Mouse (Mus musculus) layer of hippocampus, adult 11-12 months (tissue): ENCODE measurements around the gene Rrp12.

ENCODE experiments used
- DNase-seq: peaks from one replicate; pipeline ENCODE4 v3.0.0; 2022; ENCODE audit warnings: low spot score

Gene Rrp12

DNA sequence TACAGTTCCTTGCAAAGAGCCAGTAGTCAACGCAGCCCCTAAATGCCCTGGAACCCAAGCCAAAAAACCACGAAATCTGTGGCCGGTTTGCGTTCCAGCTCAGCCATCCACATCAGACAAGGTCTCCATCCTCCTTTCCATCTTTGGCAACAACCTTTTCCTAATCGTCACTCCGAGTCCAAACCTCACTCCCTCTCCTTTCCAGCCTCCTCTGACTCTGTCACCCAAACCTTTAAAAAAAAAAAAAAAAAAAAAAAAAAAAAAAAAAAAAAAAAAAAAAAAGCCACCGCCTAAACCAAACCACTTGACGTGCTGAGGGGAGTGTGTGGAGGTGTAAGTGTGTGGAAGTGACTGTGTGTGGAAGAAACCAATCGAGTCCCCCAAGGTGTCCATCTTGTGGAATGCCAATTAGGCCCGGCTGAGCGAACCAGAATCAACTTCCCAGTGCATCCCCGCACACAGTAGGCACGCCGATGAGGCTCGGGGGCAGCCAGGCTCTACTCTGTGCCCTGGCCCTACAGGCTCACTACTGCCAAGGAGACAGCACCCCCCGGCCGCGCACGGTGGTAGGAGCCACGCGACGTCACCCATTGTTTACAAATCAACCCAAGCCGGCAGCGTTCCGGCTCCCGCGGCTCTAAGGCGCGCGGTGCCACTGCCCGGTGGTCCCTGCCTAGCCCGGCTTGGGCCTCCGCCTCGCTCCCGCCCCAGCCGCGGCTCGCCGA lies 66.4 kb downstream of the Rrp12 start, which contains the start of gene Frat1:
Gene Frat1, plus strand, starts transcription at position 590 of the 725 bp plus-strand sequence.
- peak; percentile 93 for DNase-seq

DNA sequence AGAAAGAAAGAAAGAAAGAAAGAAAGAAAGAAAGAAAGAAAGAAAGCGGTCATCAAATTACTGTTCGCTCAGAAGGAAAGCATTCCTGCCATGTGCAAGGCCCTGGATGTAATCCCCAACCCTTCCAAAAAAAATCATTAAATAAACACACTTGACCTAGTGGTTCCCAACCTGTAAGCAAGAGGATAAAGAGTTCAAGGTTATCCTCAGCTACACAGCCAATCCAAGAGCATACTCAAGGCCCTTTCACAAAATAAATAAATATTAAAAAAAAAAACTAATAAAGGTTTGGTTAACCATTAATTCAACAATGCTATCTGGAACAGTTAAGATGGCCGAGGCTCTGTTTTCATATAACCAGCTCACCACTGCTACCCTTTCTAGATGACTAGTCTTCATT lies 67.0 kb downstream of the Rrp12 start:
- DNase-seq, result no peak

DNA sequence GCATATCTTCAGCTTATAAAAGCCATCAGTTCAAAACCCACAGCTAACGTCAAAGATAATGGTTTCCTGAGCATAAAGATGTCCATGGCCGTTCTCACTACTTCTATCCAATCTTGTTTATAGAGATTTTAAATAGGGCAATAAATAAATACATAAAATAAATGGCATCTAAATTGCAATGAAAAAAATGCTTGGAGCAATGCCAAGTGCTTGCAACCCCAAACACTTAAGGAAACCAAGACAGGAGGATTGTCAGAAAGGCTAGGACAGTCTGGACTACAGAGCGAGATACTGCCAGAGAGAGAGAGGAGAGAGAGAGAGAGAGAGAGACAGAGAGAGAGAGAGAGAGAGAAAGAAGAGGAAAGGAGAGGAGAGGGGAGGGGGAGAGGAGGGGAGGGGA lies 69.4 kb downstream of the Rrp12 start:
- DNase-seq, result no peak

DNA sequence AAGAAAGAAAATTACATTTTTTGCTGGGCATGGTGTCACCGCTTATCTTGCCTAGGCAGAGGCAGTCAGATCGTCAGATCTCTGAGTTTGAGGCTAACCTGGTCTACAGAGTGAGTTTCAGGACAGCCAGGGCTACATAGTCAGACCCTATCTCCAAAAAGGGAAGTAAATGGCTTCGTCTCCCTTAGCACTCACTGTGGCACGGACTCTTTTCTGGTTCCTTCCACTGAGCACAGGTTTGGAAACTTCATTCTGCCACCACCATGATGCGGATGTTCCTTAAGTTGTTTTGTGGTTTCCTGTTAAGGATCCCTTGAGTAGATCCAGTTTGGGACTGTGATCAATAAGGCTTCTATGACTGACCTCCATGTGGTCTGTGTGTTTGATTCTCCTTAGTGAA lies 71.0 kb downstream of the Rrp12 start:
- DNase-seq, result no peak

DNA sequence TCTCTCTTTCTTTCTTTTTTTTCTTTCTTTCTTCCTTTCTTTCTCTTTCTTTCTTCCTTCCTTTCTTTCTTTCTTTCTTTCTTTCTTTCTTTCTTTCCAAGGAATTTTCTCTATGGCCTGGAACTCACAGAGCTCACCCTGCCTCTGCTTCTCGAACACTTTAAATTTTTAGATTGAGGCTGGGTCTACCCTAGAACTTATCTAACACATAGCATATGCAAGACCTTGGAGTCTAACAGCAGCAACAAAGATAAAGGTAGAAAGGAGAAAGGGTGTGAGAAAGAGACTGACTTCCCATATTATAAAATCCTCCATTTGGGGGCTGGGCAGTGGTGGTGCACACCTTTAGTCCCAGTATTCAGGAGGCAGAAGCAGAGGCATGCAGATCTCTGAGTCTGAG lies 73.4 kb downstream of the Rrp12 start:
- DNase-seq, result no peak

DNA sequence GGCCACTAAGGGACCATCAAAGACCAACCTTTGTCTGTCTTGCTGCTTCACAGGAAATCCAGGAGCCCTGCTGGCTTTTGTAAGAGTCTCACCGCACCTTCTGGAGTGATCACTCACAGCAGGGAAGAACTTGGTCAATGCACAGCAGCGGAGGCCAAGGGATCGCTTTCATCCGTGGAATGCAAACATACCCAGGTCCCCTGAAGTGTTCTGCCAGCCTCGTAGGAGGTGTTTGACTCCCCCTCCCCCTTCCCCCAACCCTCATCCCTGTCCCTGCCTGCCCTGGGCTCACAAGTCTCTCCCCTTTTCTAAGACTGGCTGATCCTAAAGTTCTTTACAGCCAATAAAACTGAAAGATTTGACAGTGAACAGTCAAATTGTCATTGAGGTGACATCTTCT lies 74.5 kb downstream of the Rrp12 start:
- DNase-seq, result no peak

DNA sequence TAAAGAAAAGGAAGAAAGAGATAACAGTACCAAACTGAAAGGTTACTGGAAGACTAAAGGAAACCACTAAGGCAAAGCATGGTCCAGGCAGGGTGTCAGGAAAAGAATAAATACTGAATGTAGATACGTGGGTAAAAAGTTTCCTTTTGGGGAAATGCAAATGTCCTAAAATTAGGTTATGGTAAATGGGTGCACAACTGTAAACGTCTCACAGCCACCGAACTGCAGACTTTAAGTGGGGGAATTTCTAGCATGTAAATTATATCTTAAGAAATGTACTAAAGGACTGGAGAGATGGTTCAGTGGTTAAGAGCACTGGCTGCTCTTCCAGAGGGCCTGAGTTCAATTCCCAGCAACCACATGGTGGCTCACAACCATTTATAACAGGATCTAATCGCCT lies 77.2 kb downstream of the Rrp12 start:
- no peak for DNase-seq

DNA sequence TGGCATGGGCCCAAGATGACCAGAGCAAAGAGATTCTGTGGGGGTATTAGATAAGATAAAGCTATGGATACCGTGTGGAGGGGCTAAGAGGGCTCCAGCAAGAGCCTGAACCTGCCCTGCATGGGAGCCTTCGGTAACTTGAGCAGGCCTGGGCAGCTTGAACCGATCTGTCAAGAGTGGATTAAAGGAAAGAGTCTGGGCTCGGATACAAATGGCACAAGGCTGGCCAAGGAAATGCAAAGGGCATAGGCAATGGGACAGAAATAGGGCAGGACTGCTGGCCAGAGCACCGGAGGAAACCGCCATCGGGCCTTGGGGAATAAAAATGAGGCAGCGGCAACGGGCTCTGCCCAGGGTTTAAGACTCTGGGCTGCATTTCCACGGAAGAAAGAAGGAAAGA lies 78.6 kb downstream of the Rrp12 start:
- no peak for DNase-seq

DNA sequence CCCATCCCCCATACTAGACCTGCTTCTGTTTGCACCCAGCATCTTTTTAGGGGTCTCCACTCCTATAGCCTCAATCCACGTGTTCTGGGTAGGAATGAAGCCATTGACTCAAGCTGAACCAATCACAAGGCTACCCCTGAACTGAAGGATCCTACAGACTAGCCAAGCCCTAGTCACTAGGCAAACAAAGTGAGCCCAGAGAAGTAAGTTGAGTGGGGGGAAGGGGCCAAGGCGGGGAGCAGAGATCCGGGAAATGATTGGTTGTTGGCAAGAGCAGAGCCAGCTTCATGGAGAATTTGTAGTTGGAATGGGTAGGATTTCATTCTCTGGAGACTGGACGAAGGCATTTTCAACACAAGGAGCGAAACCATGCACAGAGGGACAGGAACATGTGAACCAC lies 79.1 kb downstream of the Rrp12 start:
- no peak for DNase-seq

DNA sequence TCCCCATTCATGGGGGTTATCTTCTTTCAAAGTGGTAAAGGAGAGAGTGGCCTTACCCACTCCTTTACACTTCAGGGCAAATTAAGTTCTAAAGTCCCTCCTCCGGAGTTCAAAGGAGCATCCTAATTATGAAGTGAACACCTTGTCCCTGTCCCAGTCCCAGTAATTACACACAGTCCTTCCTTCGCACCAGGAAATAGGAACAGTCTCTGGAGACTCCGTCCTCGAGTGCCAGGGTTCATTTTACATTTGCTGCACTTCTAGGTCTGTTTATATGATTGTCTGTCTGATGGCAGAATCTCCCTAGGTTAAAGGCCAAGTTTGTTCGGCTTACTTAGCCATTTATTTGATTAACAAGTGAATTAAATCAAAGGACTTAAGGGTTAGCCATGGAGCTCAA lies 79.6 kb downstream of the Rrp12 start:
- no peak for DNase-seq

DNA sequence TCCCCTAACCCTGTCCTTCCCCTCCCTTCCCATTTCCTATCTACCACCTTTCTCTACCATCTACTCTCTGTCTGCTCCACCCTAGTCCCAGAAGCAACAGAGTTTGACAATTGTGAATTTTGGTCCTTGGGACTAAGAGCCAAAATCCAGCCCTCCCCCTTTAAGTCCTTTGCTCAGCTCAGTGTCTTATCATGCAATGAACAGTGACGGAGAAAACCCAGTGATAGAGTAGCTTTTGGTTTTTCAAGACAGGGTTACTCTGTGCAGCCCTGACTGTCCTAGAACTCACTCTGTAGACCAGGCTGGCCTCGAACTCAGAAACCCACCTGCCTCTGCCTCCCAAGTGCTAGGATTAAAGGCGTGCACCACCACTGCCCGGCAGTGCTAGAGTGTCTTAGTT lies 82.6 kb downstream of the Rrp12 start:
- no peak for DNase-seq
